Mouse (Mus musculus) bone marrow, adult 2 months (tissue): ENCODE measurements around the gene Olfr576. TPM values are rescaled to one million over a fixed set of nuclear protein-coding genes. Genes with fewer than 3 reads are reported as not detected.

ENCODE experiments used
- H3K27ac ChIP-seq: fragments of 200-500 bp; 2 replicates; pipeline ENCODE4 v1.5.1; 2012; ENCODE audit warnings: low read depth, mild to moderate bottlenecking, control low read depth, inconsistent platforms, low read length; ENCODE audit not compliant: control insufficient read depth, poor library complexity, insufficient read depth
- H3K4me1 ChIP-seq: fragments of 200-500 bp; 2 replicates; pipeline ENCODE4 v1.6.1; 2011; ENCODE audit warnings: low read length; ENCODE audit not compliant: control insufficient read depth, insufficient read depth
- H3K4me3 ChIP-seq: fragments of 200-500 bp; replicated peaks from 2 replicates; pipeline ENCODE3; 2011; ENCODE audit warnings: mild to moderate bottlenecking, low read depth, low read length, control low read depth; ENCODE audit not compliant: control insufficient read depth
- CTCF ChIP-seq: fragments of 200-500 bp; IDR thresholded peaks from 2 replicates; pipeline ENCODE4 v1.5.1; 2011; ENCODE audit warnings: low read length, control low read depth; ENCODE audit not compliant: control insufficient read depth, insufficient read depth
- POLR2A ChIP-seq: fragments of 200-500 bp; IDR thresholded peaks from 2 replicates; pipeline ENCODE4 v1.6.1; 2011; ENCODE audit warnings: low read depth, mild to moderate bottlenecking, control low read depth, low read length, borderline replicate concordance; ENCODE audit not compliant: control insufficient read depth
- WGBS: fragments of 180-500 bp; shearing (Covaris S2); methylation state at CpG from one replicate; pipeline ENCODE4 v1.1.7; 2018; 5-methylcytosine and 5-hydroxymethylcytosine counted together
- polyA plus RNA-seq: library from polyadenylated mRNA; stranded (reverse); fragments of >200 nt; gene quantifications from 2 replicates; pipeline ENCODE4 v1.2.4, GENCODE M21; 2011; ENCODE audit warnings: low replicate concordance; ENCODE audit not compliant: missing spikeins, insufficient read depth, insufficient read length

Gene Olfr576
- polyA plus RNA-seq, 1 experiment = not detected

DNA sequence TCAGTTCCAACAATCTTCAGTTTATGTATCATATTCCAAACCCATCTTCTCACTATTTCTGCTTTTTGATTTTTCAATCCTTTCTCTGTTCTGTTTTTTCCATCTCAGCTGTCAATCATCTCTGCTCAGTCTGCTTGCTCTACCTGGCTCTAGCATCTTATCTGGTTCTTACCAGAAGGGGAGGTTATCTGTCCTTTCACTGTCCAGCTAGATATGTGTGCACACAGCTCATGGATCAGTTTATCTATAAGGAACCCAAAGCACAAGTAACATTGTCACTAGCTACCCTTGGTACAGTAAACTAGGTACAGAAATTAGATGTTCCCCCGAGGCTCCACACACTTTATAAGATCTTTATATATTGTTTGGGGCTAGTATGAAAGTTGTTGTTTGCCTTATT lies 19.0 kb upstream of the Olfr576 start:
- 68% methylated on average over 1 of the region's 1 CpGs for WGBS
- H3K4me1 ChIP-seq = no peaks in the 10 kb centered on the region
- no peak overlapping the region for H3K4me3 ChIP-seq
- no peak overlapping the region for H3K27ac ChIP-seq
- TF ChIP-seq CTCF = no peak
- no peak for TF ChIP-seq POLR2A

DNA sequence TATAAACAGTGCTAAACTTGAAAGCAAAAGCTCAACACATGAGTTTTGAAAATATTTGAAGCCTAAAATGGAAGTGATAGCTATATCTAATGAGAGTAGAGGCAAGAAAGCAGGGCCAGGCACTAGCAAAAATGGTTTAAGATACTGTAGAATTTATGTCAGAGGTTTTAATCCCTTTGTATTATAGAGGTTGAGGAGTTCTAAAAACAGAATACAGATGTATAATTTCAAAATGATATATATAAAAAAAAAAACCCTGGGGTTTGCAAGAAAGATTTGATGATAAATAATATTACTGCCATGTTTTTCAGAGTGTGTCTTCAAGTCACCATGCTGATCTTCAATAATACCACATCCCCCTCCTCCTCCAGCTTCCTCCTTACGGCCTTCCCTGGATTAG lies 14.3 kb upstream of the Olfr576 start, which contains the start of gene Olfr574:
Gene Olfr574, plus strand, starts transcription at position 301 of the 400 bp plus-strand sequence.
- no peak for TF ChIP-seq POLR2A
- no peak for TF ChIP-seq CTCF
- 94% methylated on average over 1 of the region's 1 CpGs for WGBS
- H3K4me1 ChIP-seq = no peaks in the 10 kb centered on the region
- no peak within 1 kb of the TSS for H3K4me3 ChIP-seq
- H3K27ac ChIP-seq = no peak within 1 kb of the TSS

DNA sequence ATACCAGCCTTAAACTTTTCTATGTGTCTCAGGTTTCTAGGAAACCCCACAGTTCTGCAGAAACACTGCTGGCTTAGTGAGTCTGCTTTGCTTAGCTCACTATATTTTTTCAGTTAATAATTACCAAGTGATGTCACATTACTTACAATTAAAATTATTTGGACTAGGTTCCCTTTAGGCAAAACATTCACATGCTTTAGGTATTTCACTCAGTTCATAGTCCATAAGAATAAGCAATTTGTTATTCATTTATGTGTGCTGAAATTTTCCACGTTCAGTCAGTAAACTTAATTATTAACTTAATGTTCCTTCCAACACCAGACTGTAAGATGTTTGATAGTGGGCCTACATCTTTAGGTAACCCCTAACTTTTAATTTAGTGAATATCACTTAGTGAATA lies 11.7 kb upstream of the Olfr576 start:
- no peak overlapping the region for H3K27ac ChIP-seq
- H3K4me3 ChIP-seq = no peak overlapping the region
- WGBS = 61% methylated on average over 1 of the region's 1 CpGs

DNA sequence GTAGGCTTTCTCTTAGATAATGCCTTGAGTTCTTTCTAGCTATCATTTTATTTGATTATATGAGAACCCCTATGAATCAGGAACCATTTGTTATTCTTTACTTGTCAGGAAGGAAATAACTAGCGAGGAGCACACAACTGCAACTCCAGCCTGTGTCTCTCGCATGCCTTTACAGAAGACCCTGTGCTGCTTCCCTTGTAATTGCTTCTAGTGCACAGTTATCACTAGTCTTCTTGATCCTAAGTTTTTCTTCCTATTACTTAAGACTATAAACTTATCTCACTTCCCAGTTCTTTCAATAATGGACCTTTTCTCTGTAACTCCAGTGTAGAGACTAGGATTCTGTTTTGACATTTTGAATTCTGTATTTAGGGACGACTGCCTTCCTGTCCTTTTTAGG lies 4.3 kb upstream of the Olfr576 start:
- TF ChIP-seq CTCF (no peak), POLR2A (no peak)
- WGBS = 66% methylated on average over 3 of the region's 3 CpGs
- Histone ChIP-seq H3K27ac (no peak overlapping the region), H3K4me1 (no peaks in the 10 kb centered on the region), H3K4me3 (no peak overlapping the region)

More for the DNA sequence above, 11.7 kb upstream of the Olfr576 start:
- H3K4me1 ChIP-seq = no peaks in the 10 kb centered on the region
- TF ChIP-seq CTCF (no peak), POLR2A (no peak)

DNA sequence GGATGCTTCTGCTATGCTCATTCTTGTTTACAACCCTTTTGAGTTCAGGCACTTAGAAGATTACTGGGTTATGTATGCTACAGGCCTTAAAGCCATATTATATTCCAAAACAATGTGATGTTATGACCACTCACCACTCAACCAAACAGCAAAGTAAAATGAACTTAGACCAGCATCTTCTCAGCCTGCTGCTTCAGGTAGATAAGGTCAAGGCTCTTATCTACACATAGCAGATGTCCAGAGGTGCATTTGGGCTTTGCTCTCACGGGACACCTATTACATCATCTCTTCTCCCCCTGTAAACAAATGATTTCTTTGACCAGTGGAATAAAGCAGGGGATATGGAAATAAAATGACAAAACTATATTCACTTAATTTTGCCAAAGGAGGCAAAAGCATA lies 3.9 kb upstream of the Olfr576 start, which contains the start of gene Olfr575:
Gene Olfr575, minus strand, starts transcription at position 183 of the 400 bp plus-strand sequence.
- no peak within 1 kb of the TSS for H3K27ac ChIP-seq
- H3K4me1 ChIP-seq = no peaks in the 10 kb centered on the region
- TF ChIP-seq CTCF (no peak), POLR2A (no peak)
- no peak within 1 kb of the TSS for H3K4me3 ChIP-seq
- WGBS = 30% methylated on average over 1 of the region's 1 CpGs

DNA sequence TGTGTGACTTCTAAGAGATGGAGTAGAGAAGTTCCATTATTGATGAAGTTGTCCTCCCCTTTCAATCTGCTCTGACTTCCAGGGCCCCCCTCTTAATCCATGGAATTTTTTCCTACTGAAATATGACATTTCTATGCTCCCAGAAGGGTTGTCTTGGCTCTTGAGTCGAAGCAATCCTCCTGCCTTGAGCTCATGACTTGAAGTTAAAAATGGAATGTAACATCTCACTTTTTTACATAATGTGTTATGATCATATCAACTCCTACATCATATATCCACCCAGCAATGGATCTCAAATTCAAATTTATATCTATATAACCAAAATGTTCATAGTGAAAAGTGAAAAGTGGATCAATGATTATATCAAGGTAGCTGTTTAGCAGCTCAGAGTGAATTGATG lies 11.9 kb downstream of the Olfr576 start:
- TF ChIP-seq POLR2A = no peak
- no peak for TF ChIP-seq CTCF
- no peaks in the 10 kb centered on the region for H3K4me1 ChIP-seq
- WGBS = 32% methylated on average over 1 of the region's 1 CpGs

DNA sequence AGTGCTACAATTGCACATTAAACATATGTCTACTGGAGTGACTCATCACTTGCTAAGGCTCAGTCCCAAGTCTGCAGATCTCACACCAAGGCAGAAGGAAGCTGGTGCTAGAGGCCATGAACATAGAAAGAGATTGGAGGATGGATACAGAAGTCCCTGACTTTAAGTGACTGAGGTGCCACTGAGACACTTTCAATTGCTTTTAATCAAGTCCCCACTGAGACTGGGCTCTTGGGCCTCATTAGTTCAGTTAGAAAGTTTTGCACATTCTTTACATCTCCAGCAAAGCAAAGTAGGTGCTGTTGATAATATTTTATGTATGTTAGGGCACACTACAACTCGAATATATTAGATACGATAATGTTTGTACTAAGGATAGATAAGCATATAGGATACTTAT lies 13.4 kb downstream of the Olfr576 start, which contains the start of gene Olfr577:
Gene Olfr577, minus strand, starts transcription at position 101 of the 400 bp plus-strand sequence.
- Histone ChIP-seq H3K4me3 (no peak within 1 kb of the TSS), H3K27ac (no peak within 1 kb of the TSS), H3K4me1 (no peaks in the 10 kb centered on the region)
- TF ChIP-seq CTCF (no peak), POLR2A (no peak)
- 68% methylated on average over 2 of the region's 2 CpGs for WGBS

More for the DNA sequence above, 11.9 kb downstream of the Olfr576 start:
- Histone ChIP-seq H3K4me3 (no peak overlapping the region), H3K27ac (no peak overlapping the region)

DNA sequence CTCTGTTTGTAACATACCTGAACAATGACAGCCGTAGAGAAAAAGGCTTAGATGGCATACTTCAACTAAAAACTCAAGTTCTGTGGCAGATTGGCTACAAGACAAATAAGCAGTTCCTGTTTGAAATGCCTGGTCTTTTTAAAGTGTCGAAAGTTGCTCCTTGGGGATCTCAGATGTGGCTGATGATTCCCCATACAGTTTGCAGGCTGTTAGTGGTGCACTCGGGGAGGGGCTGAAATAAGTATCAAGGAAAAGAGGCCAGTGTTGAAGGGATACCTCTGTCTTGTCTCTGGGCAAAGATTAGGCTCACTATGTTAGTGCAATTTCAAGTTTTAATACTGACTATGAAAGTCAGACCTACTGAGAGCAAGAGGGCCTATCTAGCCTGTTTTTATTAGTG lies 26.8 kb downstream of the Olfr576 start, which contains the start of gene Olfr578:
Gene Olfr578, minus strand, starts transcription at position 101 of the 400 bp plus-strand sequence.
- WGBS = 67% methylated on average over 3 of the region's 3 CpGs
- H3K4me3 ChIP-seq = no peak within 1 kb of the TSS

More for the DNA sequence above, 26.8 kb downstream of the Olfr576 start, which contains the start of gene Olfr578:
- TF ChIP-seq CTCF = no peak
- no peak for TF ChIP-seq POLR2A
- Histone ChIP-seq H3K4me1 (no peaks in the 10 kb centered on the region), H3K27ac (no peak within 1 kb of the TSS)

Other genes starting within 250 kb of the Olfr576 start
- not detected in 2 replicates for gene Olfr33, start 243.6 kb upstream of the Olfr576 start, polyA plus RNA-seq
- not detected in 2 replicates for gene Olfr559, start 235.2 kb upstream of the Olfr576 start, polyA plus RNA-seq
- not detected in 2 replicates for gene Olfr560, start 203.3 kb upstream of the Olfr576 start, polyA plus RNA-seq
- gene Olfr78, start 203.2 kb upstream of the Olfr576 start, polyA plus RNA-seq = 0.29 TPM in 1 of 2 replicates, not detected in the other
- gene Olfr561, start 191.4 kb upstream of the Olfr576 start, polyA plus RNA-seq = not detected in 2 replicates
- not detected in 2 replicates for gene Olfr564, start 159.2 kb upstream of the Olfr576 start, polyA plus RNA-seq
- not detected in 2 replicates for gene Olfr566, start 103.9 kb upstream of the Olfr576 start, polyA plus RNA-seq
- not detected in 2 replicates for gene Olfr568, start 85.5 kb upstream of the Olfr576 start, polyA plus RNA-seq
- gene Olfr569, start 71.8 kb upstream of the Olfr576 start, polyA plus RNA-seq = not detected in 2 replicates
- gene Olfr570, start 68.1 kb upstream of the Olfr576 start, polyA plus RNA-seq = not detected in 2 replicates
- 0.90 and 1.1 TPM in 2 replicates for gene Olfr571, start 45.1 kb upstream of the Olfr576 start, polyA plus RNA-seq
- gene Olfr572, start 38.3 kb upstream of the Olfr576 start, polyA plus RNA-seq = not detected in 2 replicates
- gene Olfr573-ps1, start 20.1 kb upstream of the Olfr576 start, polyA plus RNA-seq = not detected in 2 replicates
- gene Olfr574, start 14.2 kb upstream of the Olfr576 start, polyA plus RNA-seq = not detected in 2 replicates
- not detected in 2 replicates for gene Olfr575, start 3.9 kb upstream of the Olfr576 start, polyA plus RNA-seq
- gene Olfr577, start 13.3 kb downstream of the Olfr576 start, polyA plus RNA-seq = not detected in 2 replicates
- not detected in 2 replicates for gene Olfr578, start 26.7 kb downstream of the Olfr576 start, polyA plus RNA-seq
- gene Olfr582, start 75.4 kb downstream of the Olfr576 start, polyA plus RNA-seq = not detected in 2 replicates
- not detected in 2 replicates for gene Olfr583, start 88.6 kb downstream of the Olfr576 start, polyA plus RNA-seq
- not detected in 2 replicates for gene Olfr584, start 119.2 kb downstream of the Olfr576 start, polyA plus RNA-seq
- not detected in 2 replicates for gene Olfr585, start 135.1 kb downstream of the Olfr576 start, polyA plus RNA-seq
- gene Olfr586, start 163.0 kb downstream of the Olfr576 start, polyA plus RNA-seq = not detected in 2 replicates
- not detected in 2 replicates for gene Olfr588-ps1, start 178.2 kb downstream of the Olfr576 start, polyA plus RNA-seq
- gene Olfr589, start 193.7 kb downstream of the Olfr576 start, polyA plus RNA-seq = not detected in 2 replicates
- not detected in 2 replicates for gene Olfr591, start 215.7 kb downstream of the Olfr576 start, polyA plus RNA-seq
- gene Olfr592, start 222.1 kb downstream of the Olfr576 start, polyA plus RNA-seq = not detected in 2 replicates
- gene Olfr593, start 249.2 kb downstream of the Olfr576 start, polyA plus RNA-seq = not detected in 2 replicates